In genomic region chr12:28055518-28056280, GRCm38 (mm10) we compare ENCODE assay signal across 7 mouse cellular contexts.
DNase-seq lines count a peak whose midpoint lies in the region; ATAC-seq and TF ChIP-seq lines count a peak whose summit lies in the region.

No protein-coding gene starts in this region.

- H3K27me3 ChIP-seq in lung, postnatal 0 days (replicated peaks; ENCODE audit: insufficient read depth, low read length), result no peaks in the 10 kb centered on the region
- H3K27me3 ChIP-seq in embryonic facial prominence, embryonic 15.5 days, result no peaks in the 10 kb centered on the region

- no peaks in the 10 kb centered on the region for H3K4me1 ChIP-seq in lung, postnatal 0 days (ENCODE audit: insufficient read depth, low read depth, low read length)
- no peaks in the 10 kb centered on the region for H3K4me1 ChIP-seq in embryonic facial prominence, embryonic 15.5 days

- no peak overlapping the region for H3K9ac ChIP-seq in lung, postnatal 0 days (replicated peaks; ENCODE audit: low read depth)
- H3K9ac ChIP-seq in embryonic facial prominence, embryonic 15.5 days, result no peak overlapping the region

- ATAC-seq in lung, postnatal 0 days, result no peak
- ATAC-seq in embryonic facial prominence, embryonic 15.5 days (ENCODE audit: insufficient number of reproducible peaks, low FRiP score, low TSS enrichment, low read depth), result peak; percentile 69

- H3K9me3 ChIP-seq in lung, postnatal 0 days (ENCODE audit: low read length), result no peaks in the 10 kb centered on the region
- H3K9me3 ChIP-seq in embryonic facial prominence, embryonic 15.5 days (replicated peaks), result no peaks in the 10 kb centered on the region

- TF ChIP-seq EP300 in lung, postnatal 0 days (IDR thresholded peaks at IDR 0.05), result no peak

- no peak overlapping the region for H3K27ac ChIP-seq in lung, postnatal 0 days (ENCODE audit: low read length)
- H3K27ac ChIP-seq in embryonic facial prominence, embryonic 15.5 days (replicated peaks), result no peak overlapping the region

- 30% methylated on average over 4 of the region's 4 CpGs for WGBS in lung, postnatal 0 days
- WGBS in embryonic facial prominence, embryonic 15.5 days, result 44% methylated on average over 4 of the region's 4 CpGs

- H3K4me2 ChIP-seq in lung, postnatal 0 days (replicated peaks; ENCODE audit: low read depth, low read length), result no peak overlapping the region
- H3K4me2 ChIP-seq in embryonic facial prominence, embryonic 15.5 days (replicated peaks), result no peak overlapping the region

- no peak overlapping the region for H3K4me3 ChIP-seq in lung, postnatal 0 days (ENCODE audit: low read depth, low read length)
- H3K4me3 ChIP-seq in embryonic facial prominence, embryonic 15.5 days (replicated peaks), result no peak overlapping the region

- no peak for TF ChIP-seq CTCF in lung, postnatal 0 days (IDR thresholded peaks at IDR 0.05)

- H3K36me3 ChIP-seq in lung, postnatal 0 days (ENCODE audit: insufficient read depth, low read length), result no peaks in the 10 kb centered on the region
- no peaks in the 10 kb centered on the region for H3K36me3 ChIP-seq in embryonic facial prominence, embryonic 15.5 days

- peak; percentile 17 for DNase-seq in lung, postnatal 0 days (ENCODE audit: low spot score)
- DNase-seq in lung, postnatal 14 days, result no peak
- DNase-seq in layer of hippocampus, adult 9-10 months (ENCODE audit: low spot score), result peak; percentile 46
- DNase-seq in retina, postnatal 1 day, result peak; percentile 87
- no peak for DNase-seq in thymus, postnatal 25 days
- no peak for DNase-seq in thymus, postnatal 36 days

Comparison
In these comparisons a context has a peak if more than half of its experiments do, and no peak if none do; other contexts are left out.
1. DNase-seq: peak in lung, postnatal 0 days (single experiment), layer of hippocampus, adult 9-10 months (single experiment) and retina, postnatal 1 day (single experiment); none in lung, postnatal 14 days (single experiment), thymus, postnatal 25 days (single experiment) and thymus, postnatal 36 days (0 of 2).